Mouse (Mus musculus): ENCODE results near the gene Ccdc63. TPM values are rescaled to one million over a fixed set of nuclear protein-coding genes. Genes with fewer than 3 reads are reported as not detected.

The Ccdc63 gene
- polyA plus RNA-seq, 1 experiment from 2014 or later: not detected

- 81% methylated on average over 16 of the region's 16 CpGs for WGBS
- Histone ChIP-seq H3K36me3 (no peaks in the 10 kb centered on the region), H3K9ac (replicated peaks) (no peak overlapping the region), H3K4me1 (no peaks in the 10 kb centered on the region), H3K27me3 (no peaks in the 10 kb centered on the region; the same call in none of the 2 replicates), H3K9me3 (no peaks in the 10 kb centered on the region), H3K4me3 (no peak overlapping the region), H3K4me2 (replicated peaks) (no peak overlapping the region), H3K27ac (replicated peaks) (no peak overlapping the region)
- ATAC-seq (ENCODE audit: low FRiP score, low read depth): no peak
These were observed 69.4 kb downstream of the Ccdc63 start for GRCm38 (mm10) chr5:122070963-122071800.

- WGBS: 76% methylated on average over 13 of the region's 13 CpGs
- no peak for ATAC-seq (ENCODE audit: low FRiP score, low read depth)
These were observed 72.1 kb downstream of the Ccdc63 start for GRCm38 (mm10) chr5:122068563-122068962.

GRCm38 (mm10) chr5:122063204-122063933 lies 77.3 kb downstream of the Ccdc63 start:
- no peak overlapping the region for H3K4me3 ChIP-seq
- WGBS: 76% methylated on average over 25 of the region's 25 CpGs
- H3K36me3 ChIP-seq: no peaks in the 10 kb centered on the region
- no peaks in the 10 kb centered on the region for H3K9me3 ChIP-seq
- no peak overlapping the region for H3K27ac ChIP-seq (replicated peaks)
- ATAC-seq (ENCODE audit: low FRiP score, low read depth): no peak
- H3K4me1 ChIP-seq: 0 out of 2 replicates have a peak, but pooled peaks cover 4% of the 10 kb centered on the region
- no peak overlapping the region for H3K4me2 ChIP-seq (replicated peaks)
- no peak overlapping the region for H3K9ac ChIP-seq (replicated peaks)
- no peaks in the 10 kb centered on the region; the same call in none of the 2 replicates for H3K27me3 ChIP-seq

More at GRCm38 (mm10) chr5:122068563-122068962, 72.1 kb downstream of the Ccdc63 start:
- Histone ChIP-seq H3K4me3 (no peak overlapping the region), H3K36me3 (no peaks in the 10 kb centered on the region), H3K9me3 (no peaks in the 10 kb centered on the region), H3K4me1 (no peaks in the 10 kb centered on the region), H3K27me3 (no peaks in the 10 kb centered on the region; the same call in none of the 2 replicates), H3K9ac (replicated peaks) (no peak overlapping the region), H3K27ac (replicated peaks) (no peak overlapping the region), H3K4me2 (replicated peaks) (no peak overlapping the region)

GRCm38 (mm10) chr5:122062479-122062878 lies 78.1 kb downstream of the Ccdc63 start:
- Histone ChIP-seq H3K4me1 (0 out of 2 replicates have a peak, but pooled peaks cover 4% of the 10 kb centered on the region), H3K9ac (replicated peaks) (no peak overlapping the region), H3K4me3 (no peak overlapping the region), H3K27ac (replicated peaks) (no peak overlapping the region), H3K27me3 (no peaks in the 10 kb centered on the region; the same call in 1 of the 2 replicates), H3K4me2 (replicated peaks) (no peak overlapping the region), H3K9me3 (0 out of 2 replicates have a peak, but pooled peaks cover 3% of the 10 kb centered on the region), H3K36me3 (no peaks in the 10 kb centered on the region)
- 38% methylated on average over 12 of the region's 12 CpGs for WGBS
- no peak for ATAC-seq (ENCODE audit: low FRiP score, low read depth)

GRCm38 (mm10) chr5:122060767-122061333 lies 79.8 kb downstream of the Ccdc63 start:
- H3K27ac ChIP-seq (replicated peaks): no peak overlapping the region
- no peak for ATAC-seq (ENCODE audit: low FRiP score, low read depth)
- no peaks in the 10 kb centered on the region for H3K27me3 ChIP-seq
- H3K4me3 ChIP-seq: no peak overlapping the region
- no peak overlapping the region for H3K9ac ChIP-seq (replicated peaks)
- no peaks in the 10 kb centered on the region for H3K36me3 ChIP-seq
- peak overlapping the region; percentile 19 for H3K4me2 ChIP-seq (replicated peaks)
- H3K4me1 ChIP-seq: 0 out of 2 replicates have a peak, but pooled peaks cover 4% of the 10 kb centered on the region
- WGBS: 21% methylated on average over 11 of the region's 12 CpGs
- 0 out of 2 replicates have a peak, but pooled peaks cover 6% of the 10 kb centered on the region for H3K9me3 ChIP-seq

- H3K9ac ChIP-seq (replicated peaks): no peak overlapping the region; the same call in 1 of the 2 replicates
- H3K4me2 ChIP-seq (replicated peaks): peak overlapping the region; percentile 46
- 0 out of 2 replicates have a peak, but pooled peaks cover 6% of the 10 kb centered on the region for H3K9me3 ChIP-seq
- peaks cover 10% of the 10 kb centered on the region for H3K4me1 ChIP-seq
- no peaks in the 10 kb centered on the region for H3K36me3 ChIP-seq
- peak overlapping the region; percentile 23; the same call in 1 of the 2 replicates for H3K4me3 ChIP-seq
- 27% methylated on average over 39 of the region's 39 CpGs for WGBS
- no peaks in the 10 kb centered on the region for H3K27me3 ChIP-seq
- H3K27ac ChIP-seq (replicated peaks): no peak overlapping the region
- peak; percentile 48; the same call in 1 of the 2 replicates for ATAC-seq (ENCODE audit: low FRiP score, low read depth)
These were observed 81.3 kb downstream of the Ccdc63 start for GRCm38 (mm10) chr5:122059060-122060017.

Other genes with a start within 250 kb of the Ccdc63 start
- 19.7 and 20.2 TPM in 2 replicates for gene Cux2, start 90.7 kb downstream of the Ccdc63 start, polyA plus RNA-seq (2016; fragmentation: Nextera tagmentation; extraction: Ambion mirVana)
- gene Myl2, start 39.9 kb downstream of the Ccdc63 start, polyA plus RNA-seq (2016; fragmentation: Nextera tagmentation; extraction: Ambion mirVana): 1.1 and 3.9 TPM in 2 replicates
- 323 and 332 TPM in 2 replicates for gene Ppp1cc, start 17.5 kb upstream of the Ccdc63 start, polyA plus RNA-seq (2016; fragmentation: Nextera tagmentation; extraction: Ambion mirVana)
- 9.4 and 10.8 TPM in 2 replicates for gene Hvcn1, start 66.0 kb upstream of the Ccdc63 start, polyA plus RNA-seq (2016; fragmentation: Nextera tagmentation; extraction: Ambion mirVana)
- gene Tctn1, start 123.6 kb upstream of the Ccdc63 start, polyA plus RNA-seq (2016; fragmentation: Nextera tagmentation; extraction: Ambion mirVana): 7.2 and 8.1 TPM in 2 replicates
- 9.9 and 11.9 TPM in 2 replicates for gene Pptc7, start 143.5 kb upstream of the Ccdc63 start, polyA plus RNA-seq (2016; fragmentation: Nextera tagmentation; extraction: Ambion mirVana)
- 15.7 and 16.6 TPM in 2 replicates for gene Rad9b, start 213.4 kb upstream of the Ccdc63 start, polyA plus RNA-seq (2016; fragmentation: Nextera tagmentation; extraction: Ambion mirVana)
- gene Vps29, start 213.5 kb upstream of the Ccdc63 start, polyA plus RNA-seq (2016; fragmentation: Nextera tagmentation; extraction: Ambion mirVana): 208 TPM in 2 replicates
- 56.5 and 58.2 TPM in 2 replicates for gene Gpn3, start 231.1 kb upstream of the Ccdc63 start, polyA plus RNA-seq (2016; fragmentation: Nextera tagmentation; extraction: Ambion mirVana)
- gene Fam216a, start 231.5 kb upstream of the Ccdc63 start, polyA plus RNA-seq (2016; fragmentation: Nextera tagmentation; extraction: Ambion mirVana): 114 and 115 TPM in 2 replicates